Mouse (Mus musculus) retina, embryonic 14.5 days (tissue): ENCODE data around the gene Gm49337.

Experiments used
- DNase-seq: peaks from one replicate; pipeline ENCODE4 v3.0.0-alpha.2; 2015; ENCODE audit warnings: low spot score

The Gm49337 gene

DNA sequence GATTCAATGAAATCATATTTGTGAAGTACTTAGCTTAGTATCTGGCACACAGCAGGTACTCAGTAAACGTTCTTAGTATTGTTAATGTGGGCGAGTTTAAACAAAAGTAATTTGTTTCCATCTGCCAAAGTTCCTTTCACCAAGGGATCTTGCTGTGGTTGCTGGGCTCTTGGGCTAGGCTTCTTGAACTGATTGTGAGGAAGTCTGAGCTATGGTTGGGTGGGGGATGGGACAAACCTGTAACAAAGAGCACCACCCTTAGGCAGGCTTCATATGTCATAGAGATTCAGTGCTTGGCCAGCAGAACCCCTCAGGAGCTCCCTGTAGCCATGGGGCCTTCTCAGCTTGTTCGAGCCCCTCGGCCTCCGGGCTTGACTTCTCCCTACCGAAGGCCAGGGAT is at the start of gene Gm49337, which contains the start of gene 1700042G07Rik:
TSS of gene Gm49337 (plus strand) at position 313 of the 400 bp plus-strand sequence.
TSS of gene 1700042G07Rik (plus strand) at position 301 of the 400 bp plus-strand sequence.
- DNase-seq = no peak

DNA sequence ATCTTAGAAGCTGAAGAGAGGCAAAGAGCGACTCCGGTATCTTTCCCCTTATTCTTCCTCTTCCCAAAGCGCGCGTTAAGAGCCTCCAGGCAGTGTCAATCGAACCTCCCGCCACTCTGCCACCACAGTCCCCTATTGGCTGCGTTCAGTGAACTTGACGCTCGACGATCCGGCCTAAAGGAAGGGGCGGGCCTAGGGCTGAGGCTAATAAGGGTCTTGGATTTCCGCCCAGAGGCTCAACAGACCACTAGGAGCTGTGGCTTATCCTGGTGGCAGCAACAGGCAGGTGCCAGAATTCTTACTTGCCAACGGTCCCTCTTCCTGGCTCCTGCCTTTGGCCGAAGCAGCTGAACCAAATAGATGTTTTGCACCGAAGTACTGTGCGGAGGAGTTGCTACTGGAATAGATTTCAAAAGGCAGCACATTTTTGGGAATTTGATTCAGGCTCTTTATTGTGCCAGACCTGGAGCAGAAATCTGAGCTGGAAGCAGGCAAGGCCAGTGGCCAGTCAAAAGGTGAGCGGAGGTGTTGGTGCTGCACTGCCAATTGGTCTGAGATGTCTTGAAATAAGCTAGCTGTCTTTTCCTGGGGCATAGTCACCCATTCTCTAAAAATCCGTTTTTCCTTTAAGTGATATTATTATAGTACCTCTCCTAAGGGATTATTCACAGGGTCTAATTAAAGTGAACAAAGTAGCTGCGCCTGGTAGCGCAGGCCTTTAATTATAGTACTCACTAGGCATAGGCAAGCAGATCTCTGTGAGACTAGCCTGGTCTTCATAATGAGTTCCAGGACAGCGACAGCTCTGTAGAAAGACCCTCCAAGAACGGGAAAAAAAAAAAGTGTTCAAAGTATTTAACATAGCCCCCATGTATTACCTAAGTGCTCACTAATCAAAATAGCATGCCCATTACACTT is 49.3 kb upstream of the Gm49337 start, which contains the start of the genes Rad54l and Pomgnt1:
TSS of gene Rad54l (minus strand) at position 89 of the 918 bp plus-strand sequence.
TSS of gene Pomgnt1 (plus strand) at position 239 of the 918 bp plus-strand sequence.
- DNase-seq = peak; percentile 98

GRCm38 (mm10) chr4:116125803-116126386 is 47.3 kb upstream of the Gm49337 start:
- no peak for DNase-seq

DNA sequence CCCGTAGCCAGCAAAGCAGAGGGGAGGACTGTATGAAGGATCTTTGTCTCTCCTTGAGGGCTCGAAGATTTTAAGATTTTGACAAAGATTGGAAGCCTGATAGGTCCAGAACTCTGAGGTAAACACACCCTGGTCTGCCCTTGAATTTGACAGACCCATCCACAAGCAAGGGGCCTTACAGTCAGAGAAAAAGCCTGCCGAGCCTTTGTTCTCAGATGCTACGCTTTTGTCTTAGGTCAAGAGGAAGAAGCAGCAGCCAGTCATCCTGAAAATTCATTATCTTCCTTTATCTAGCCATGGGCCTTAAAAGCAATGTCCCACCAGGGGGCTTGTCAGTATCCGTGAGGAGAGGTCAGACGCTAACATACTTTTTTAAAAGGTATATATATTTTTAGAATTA is 45.2 kb upstream of the Gm49337 start:
- DNase-seq = no peak

DNA sequence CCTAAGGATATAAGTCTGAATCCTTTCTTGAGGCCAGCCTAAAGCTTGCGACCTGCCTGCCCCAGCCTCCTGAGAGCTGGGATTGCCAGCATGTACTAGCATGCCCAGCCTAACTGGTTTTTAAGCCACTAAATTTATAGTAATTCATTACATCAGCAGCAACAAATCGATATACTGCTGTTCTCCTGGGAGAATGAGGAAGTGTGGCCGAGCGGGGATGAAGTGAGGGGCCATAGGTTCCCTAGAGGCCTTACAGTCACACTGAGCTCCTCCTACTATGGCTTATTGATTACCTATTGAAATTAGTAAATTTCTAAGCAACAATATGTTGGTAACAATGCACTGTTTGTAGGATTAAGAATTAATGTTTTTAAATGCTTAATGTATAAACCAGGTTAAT is 40.1 kb upstream of the Gm49337 start:
- no peak for DNase-seq

GRCm38 (mm10) chr4:116134990-116135389 is 38.2 kb upstream of the Gm49337 start:
- DNase-seq = peak; percentile 78

- DNase-seq = no peak
Observed at GRCm38 (mm10) chr4:116137421-116137996, 35.7 kb upstream of the Gm49337 start.

GRCm38 (mm10) chr4:116140801-116141574 is 32.2 kb upstream of the Gm49337 start:
- no peak for DNase-seq

- DNase-seq = no peak
Observed at GRCm38 (mm10) chr4:116141736-116142135, 31.4 kb upstream of the Gm49337 start.

DNA sequence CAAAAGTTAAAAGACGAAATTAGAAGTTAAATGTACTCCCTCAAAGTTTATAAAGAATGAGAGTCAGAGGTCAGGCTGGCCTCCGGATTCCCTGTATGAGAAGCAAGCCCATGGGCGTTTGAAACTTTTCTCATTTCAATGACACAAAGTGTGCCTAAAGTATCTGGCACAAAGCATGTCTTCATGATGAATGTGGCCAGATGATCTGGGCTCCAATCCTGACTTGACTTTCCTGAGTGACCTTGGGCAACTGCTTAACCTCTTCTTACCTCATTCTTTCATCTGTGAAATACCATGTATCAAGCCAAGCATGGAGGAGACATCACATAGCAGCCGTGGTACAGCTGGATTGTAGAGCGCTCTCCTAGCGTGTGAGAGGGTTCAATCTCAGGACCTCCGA is 30.9 kb upstream of the Gm49337 start:
- no peak for DNase-seq

- no peak for DNase-seq
Observed at GRCm38 (mm10) chr4:116143317-116143811, 29.8 kb upstream of the Gm49337 start.

DNA sequence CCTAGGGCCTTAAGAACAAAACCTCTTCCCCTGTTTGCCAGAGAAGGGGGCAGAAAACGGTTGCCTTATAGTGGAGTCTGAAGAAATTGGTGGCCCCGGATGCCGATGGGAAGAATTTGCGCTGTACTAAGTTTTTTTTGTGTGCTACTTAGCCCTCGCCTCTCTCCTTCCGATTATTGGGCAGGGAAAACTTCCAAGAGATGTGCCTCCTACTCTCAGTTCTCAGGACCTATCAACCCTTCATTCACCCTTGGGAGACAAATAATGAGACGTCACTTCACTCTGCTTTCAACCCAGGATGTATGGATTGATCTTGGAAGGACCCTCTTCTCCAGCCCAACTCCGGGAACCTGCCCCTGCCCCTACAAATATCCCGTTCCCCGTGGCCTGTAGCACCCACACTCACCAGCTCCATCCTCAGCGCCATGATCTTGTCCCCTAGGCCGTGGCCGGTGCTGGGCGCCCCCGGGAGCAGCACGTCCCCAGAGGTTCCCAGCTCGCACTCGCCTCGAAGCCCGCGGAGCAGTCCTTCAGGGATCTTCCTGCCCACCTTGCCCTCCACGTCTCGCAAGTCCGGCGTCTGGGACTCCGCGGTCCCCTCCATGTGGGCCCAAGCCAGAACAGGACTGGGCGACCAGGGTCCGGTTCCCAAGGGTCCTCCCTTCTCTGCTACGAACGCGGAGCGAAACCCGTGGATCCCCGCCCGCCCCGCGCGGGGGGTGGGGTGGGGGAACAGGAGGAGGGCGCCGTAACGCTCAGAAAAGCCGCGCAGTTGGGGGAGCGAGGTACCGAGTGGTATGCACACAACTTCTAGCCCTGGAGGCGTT is 29.1 kb upstream of the Gm49337 start:
- peak; percentile 69 for DNase-seq

DNA sequence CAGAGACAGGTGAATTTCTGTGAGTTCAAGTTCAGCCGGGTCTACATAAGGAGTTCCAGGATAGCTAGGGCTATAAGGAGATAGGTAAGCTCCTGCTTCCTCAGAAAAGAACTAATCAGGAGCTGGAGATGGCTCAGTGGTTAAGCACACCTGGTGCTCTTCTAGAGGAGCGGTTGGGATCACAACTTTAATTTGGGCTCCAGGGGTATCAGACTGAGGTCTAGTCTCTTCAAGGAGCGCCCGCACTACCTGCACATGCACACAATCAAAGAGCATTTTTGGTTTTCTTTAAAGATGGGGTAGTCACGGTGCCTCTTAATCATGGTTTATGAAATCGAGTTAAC is 23.4 kb upstream of the Gm49337 start:
- DNase-seq = no peak

GRCm38 (mm10) chr4:116150156-116150861 is 22.9 kb upstream of the Gm49337 start:
- DNase-seq = peak; percentile 80

- no peak for DNase-seq
Observed at GRCm38 (mm10) chr4:116150862-116151221, 22.3 kb upstream of the Gm49337 start.

DNA sequence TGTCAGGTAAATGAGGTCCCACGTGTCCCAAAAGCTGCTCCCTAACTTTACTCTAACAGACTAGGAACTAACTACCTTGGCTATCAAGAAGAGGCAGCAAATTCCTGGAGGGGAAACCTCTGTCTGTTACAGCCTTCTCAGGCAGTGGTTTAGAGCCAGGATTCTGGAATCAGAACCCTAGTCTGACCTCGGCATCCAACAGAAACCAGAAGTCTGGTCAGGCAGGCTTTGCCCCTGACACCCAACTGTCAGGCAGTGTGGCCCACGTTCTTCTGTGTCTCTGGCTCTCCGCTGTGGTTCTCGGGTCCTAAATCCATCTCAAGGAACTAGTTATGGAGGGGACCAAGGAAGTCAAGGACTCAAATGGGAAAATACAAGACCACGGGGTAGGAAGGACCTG is 21.9 kb upstream of the Gm49337 start, which contains the start of gene Lurap1:
TSS of gene Lurap1 (minus strand) at position 101 of the 400 bp plus-strand sequence.
- DNase-seq = no peak

GRCm38 (mm10) chr4:116152702-116153101 is 20.5 kb upstream of the Gm49337 start:
- DNase-seq = no peak

GRCm38 (mm10) chr4:116157882-116158281 is 15.3 kb upstream of the Gm49337 start:
- DNase-seq = no peak

DNA sequence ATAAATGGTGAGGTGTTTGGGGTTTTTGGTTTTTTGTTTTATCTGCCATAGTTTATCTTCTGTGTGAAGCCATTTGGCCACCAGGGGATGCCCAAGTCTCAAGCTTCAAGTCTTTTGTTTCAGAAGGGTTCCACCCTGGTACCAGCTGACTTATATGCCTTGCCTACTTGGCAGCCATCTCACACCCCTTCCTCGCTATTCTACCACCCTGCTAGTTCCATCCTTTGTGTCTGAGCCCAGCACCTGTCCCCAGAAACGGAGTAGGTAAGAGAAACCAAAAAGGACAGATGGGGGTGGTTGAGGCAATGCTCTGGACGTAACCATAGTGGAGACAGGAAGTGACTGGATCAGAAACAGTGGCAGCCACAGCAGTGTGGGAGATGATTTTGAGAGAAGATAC is 13.3 kb upstream of the Gm49337 start:
- peak; percentile 64 for DNase-seq

GRCm38 (mm10) chr4:116160769-116161168 is 12.4 kb upstream of the Gm49337 start:
- no peak for DNase-seq
